ENCODE assay signal across 23 mouse cellular contexts in genomic region chr11:99989881-99990405, GRCm38 (mm10). TPM values are rescaled to one million over a fixed set of nuclear protein-coding genes. Genes with fewer than 3 reads are reported as not detected.
"Had no signal": no experiment of that assay in that cellular context is flagged by ENCODE, and none has a peak within 500 bp of the region (broad histone marks: within the 10 kb centered on the region; RNA-seq: fewer than 3 reads in every experiment).

No protein-coding gene starts in this region.

- H3K4me3 ChIP-seq: layer of hippocampus, adult 2 months; limb, embryonic 10.5 days; liver, embryonic 15.5 days; megakaryocyte, embryonic 14.5 days; neural tube, embryonic 13.5 days had no signal

- H3K4me1 ChIP-seq: liver, embryonic 15.5 days; megakaryocyte, embryonic 14.5 days had no signal

- H3K27ac ChIP-seq: layer of hippocampus, adult 2 months; limb, embryonic 10.5 days; liver, embryonic 15.5 days; macrophage; neural tube, embryonic 13.5 days had no signal

- H3K36me3 ChIP-seq: limb, embryonic 10.5 days; liver, embryonic 15.5 days; neural tube, embryonic 13.5 days had no signal

- DNase-seq: kidney, postnatal 10 days; kidney, postnatal 4 days; lung, adult 2 months; retina, postnatal 1 day; right cerebral cortex, postnatal 4 days; spleen, adult 18-20 months; thymus, postnatal 36 days had no signal

- H3K9me3 ChIP-seq: limb, embryonic 10.5 days; liver, embryonic 15.5 days; megakaryocyte, embryonic 14.5 days; neural tube, embryonic 13.5 days had no signal

RNA-seq across cellular contexts. Expression of gene Krtap16-1, which starts 3.5 kb away (rescaled TPM):
- total RNA-seq: layer of hippocampus, adult 2 months; layer of hippocampus, postnatal 14 days; left cerebral cortex, adult 18-20 months; left cerebral cortex, postnatal 10 days had no signal
- polyA plus RNA-seq: limb, embryonic 10.5 days; liver, embryonic 11.5 days; liver, embryonic 15.5 days; lung, adult 2 months; lung, postnatal 0 days; macrophage; midbrain, embryonic 11.5 days; midbrain, embryonic 16.5 days; neural tube, embryonic 13.5 days; stomach, embryonic 14.5 days; thymus, postnatal 0 days had no signal

RNA-seq across cellular contexts. Expression of gene Krtap17-1, which starts 3.9 kb away (rescaled TPM):
- total RNA-seq: layer of hippocampus, adult 2 months; layer of hippocampus, postnatal 14 days; left cerebral cortex, adult 18-20 months; left cerebral cortex, postnatal 10 days had no signal
- polyA plus RNA-seq: liver, embryonic 11.5 days; liver, embryonic 15.5 days; macrophage; midbrain, embryonic 11.5 days; neural tube, embryonic 13.5 days; stomach, embryonic 14.5 days; thymus, postnatal 0 days had no signal

RNA-seq across cellular contexts. Expression of gene Krtap29-1, which starts 11.1 kb away (rescaled TPM):
- total RNA-seq: layer of hippocampus, adult 2 months; layer of hippocampus, postnatal 14 days; left cerebral cortex, adult 18-20 months; left cerebral cortex, postnatal 10 days had no signal
- polyA plus RNA-seq: limb, embryonic 10.5 days; limb, embryonic 14.5 days; liver, embryonic 11.5 days; liver, embryonic 15.5 days; lung, adult 2 months; lung, postnatal 0 days; macrophage; midbrain, embryonic 11.5 days; midbrain, embryonic 16.5 days; neural tube, embryonic 13.5 days; stomach, embryonic 14.5 days; thymus, postnatal 0 days had no signal

RNA-seq across cellular contexts. Expression of gene Krt33a, which starts 26.1 kb away (rescaled TPM):
- total RNA-seq: layer of hippocampus, adult 2 months; layer of hippocampus, postnatal 14 days; left cerebral cortex, adult 18-20 months; left cerebral cortex, postnatal 10 days had no signal
- polyA plus RNA-seq: limb, embryonic 10.5 days; liver, embryonic 11.5 days; liver, embryonic 15.5 days; lung, adult 2 months; macrophage; midbrain, embryonic 11.5 days; midbrain, embryonic 16.5 days; neural tube, embryonic 13.5 days; stomach, embryonic 14.5 days had no signal

RNA-seq across cellular contexts. Expression of gene Krt33b, which starts 39.7 kb away (rescaled TPM):
- total RNA-seq: layer of hippocampus, adult 2 months; layer of hippocampus, postnatal 14 days; left cerebral cortex, adult 18-20 months; left cerebral cortex, postnatal 10 days had no signal
- polyA plus RNA-seq: limb, embryonic 10.5 days; liver, embryonic 11.5 days; liver, embryonic 15.5 days; lung, adult 2 months; macrophage; midbrain, embryonic 11.5 days; neural tube, embryonic 13.5 days had no signal
